Comparison of ENCODE assay signal across 8 mouse cellular contexts in the genomic region with DNA sequence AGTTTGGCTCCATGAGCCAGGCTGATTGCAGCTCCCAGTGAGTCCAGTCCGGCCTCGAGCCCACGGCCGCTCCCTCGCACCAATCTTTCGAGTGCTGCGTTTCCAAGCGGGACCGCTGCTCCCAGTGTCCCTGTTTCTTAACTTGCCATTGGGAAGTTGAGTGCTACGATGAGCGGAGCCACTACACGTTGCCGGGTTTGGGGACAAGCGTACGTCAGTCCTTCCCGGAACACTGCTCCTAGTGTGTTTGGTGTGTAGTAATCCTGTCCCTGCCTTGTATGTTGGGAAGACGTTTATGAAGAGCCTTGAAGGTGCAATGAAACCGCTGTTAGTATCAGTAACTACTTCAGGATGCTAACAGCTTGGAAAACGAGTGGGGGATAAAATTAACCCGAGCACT. TPM values are rescaled to one million over a fixed set of nuclear protein-coding genes. Genes with fewer than 3 reads are reported as not detected.
DNase-seq lines count a peak whose midpoint lies in the region; ATAC-seq and TF ChIP-seq lines count a peak whose summit lies in the region.

No protein-coding gene starts in this region.

- peak overlapping the region; percentile 63 for H3K4me3 ChIP-seq in kidney, embryonic 14.5 days (ENCODE audit: low read length)
- H3K4me3 ChIP-seq in bone marrow, adult 2 months (replicated peaks; ENCODE audit: control insufficient read depth, low read depth, low read length): peak overlapping the region; percentile 84
- peak overlapping the region; percentile 86 for H3K4me3 ChIP-seq in hindbrain, embryonic 13.5 days
- peak overlapping the region; percentile 91 for H3K4me3 ChIP-seq in midbrain, embryonic 12.5 days

- WGBS in kidney, embryonic 14.5 days: under 1% methylated on average over 20 of the region's 20 CpGs
- under 1% methylated on average over 20 of the region's 20 CpGs for WGBS in bone marrow, adult 2 months
- under 1% methylated on average over 20 of the region's 20 CpGs for WGBS in hindbrain, embryonic 13.5 days
- WGBS in midbrain, embryonic 12.5 days: under 1% methylated on average over 20 of the region's 20 CpGs

- no peak for DNase-seq in kidney, postnatal 36 days
- no peak for DNase-seq in thymus, postnatal 25 days
- DNase-seq in right cerebral cortex, postnatal 10 days (ENCODE audit: low spot score in 2 of 2): no peak

- TF ChIP-seq POLR2A in bone marrow, adult 2 months (IDR thresholded peaks at IDR 0.05; ENCODE audit: borderline replicate concordance, control insufficient read depth, low read depth, low read length): no peak

- peaks cover 39% of the 10 kb centered on the region for H3K4me1 ChIP-seq in kidney, embryonic 14.5 days (ENCODE audit: control insufficient read depth, insufficient read depth, low read length)
- H3K4me1 ChIP-seq in bone marrow, adult 2 months (ENCODE audit: control insufficient read depth, insufficient read depth, low read length): peaks cover 4% of the 10 kb centered on the region; the same call in 1 of the 2 replicates
- H3K4me1 ChIP-seq in hindbrain, embryonic 13.5 days (replicated peaks): peaks cover 64% of the 10 kb centered on the region
- H3K4me1 ChIP-seq in midbrain, embryonic 12.5 days: peaks cover 46% of the 10 kb centered on the region

- ATAC-seq in kidney, embryonic 14.5 days (ENCODE audit: low FRiP score, low TSS enrichment): no peak
- no peak for ATAC-seq in hindbrain, embryonic 13.5 days (ENCODE audit: low FRiP score)
- ATAC-seq in midbrain, embryonic 12.5 days (ENCODE audit: low FRiP score, low read depth): no peak
- ATAC-seq in frontal cortex, adult (ENCODE audit: low TSS enrichment): no peak

- H3K4me2 ChIP-seq in kidney, embryonic 14.5 days (replicated peaks; ENCODE audit: low read depth, low read length): peak overlapping the region; percentile 94
- peak overlapping the region; percentile 88 for H3K4me2 ChIP-seq in hindbrain, embryonic 13.5 days
- peak overlapping the region; percentile 92 for H3K4me2 ChIP-seq in midbrain, embryonic 12.5 days (replicated peaks)

- H3K27ac ChIP-seq in kidney, embryonic 14.5 days (ENCODE audit: low read depth, low read length): peak overlapping the region; percentile 74
- H3K27ac ChIP-seq in bone marrow, adult 2 months (ENCODE audit: control insufficient read depth, insufficient read depth, low read depth, low read length, poor library complexity): peak overlapping the region; percentile 62
- peak overlapping the region; percentile 90 for H3K27ac ChIP-seq in hindbrain, embryonic 13.5 days
- H3K27ac ChIP-seq in midbrain, embryonic 12.5 days (replicated peaks): peak overlapping the region; percentile 89

- peak overlapping the region; percentile 91 for H3K9ac ChIP-seq in kidney, embryonic 14.5 days (ENCODE audit: low read depth, low read length)
- H3K9ac ChIP-seq in hindbrain, embryonic 13.5 days: peak overlapping the region; percentile 96
- H3K9ac ChIP-seq in midbrain, embryonic 12.5 days (replicated peaks): peak overlapping the region; percentile 98

- H3K27me3 ChIP-seq in kidney, embryonic 14.5 days (ENCODE audit: control insufficient read depth, insufficient read depth, low read length): no peaks in the 10 kb centered on the region
- no peaks in the 10 kb centered on the region for H3K27me3 ChIP-seq in hindbrain, embryonic 13.5 days
- H3K27me3 ChIP-seq in midbrain, embryonic 12.5 days: no peaks in the 10 kb centered on the region

- H3K9me3 ChIP-seq in kidney, embryonic 14.5 days (ENCODE audit: control insufficient read depth, low read length): no peaks in the 10 kb centered on the region
- H3K9me3 ChIP-seq in hindbrain, embryonic 13.5 days: no peaks in the 10 kb centered on the region
- no peaks in the 10 kb centered on the region for H3K9me3 ChIP-seq in midbrain, embryonic 12.5 days

- peaks cover 45% of the 10 kb centered on the region for H3K36me3 ChIP-seq in kidney, embryonic 14.5 days (ENCODE audit: control insufficient read depth, insufficient read depth, low read length)
- H3K36me3 ChIP-seq in hindbrain, embryonic 13.5 days: peaks cover 45% of the 10 kb centered on the region
- H3K36me3 ChIP-seq in midbrain, embryonic 12.5 days: peaks cover 46% of the 10 kb centered on the region

- TF ChIP-seq CTCF in bone marrow, adult 2 months (IDR thresholded peaks at IDR 0.05; ENCODE audit: control insufficient read depth, insufficient read depth, low read length): no peak

RNA-seq across cellular contexts. Expression of gene Sphk2, which starts 0.5 kb away (rescaled TPM):
- 16.8 and 23.9 TPM in 2 replicates for polyA plus RNA-seq in kidney, embryonic 14.5 days (2014; fragmentation: Nextera tagmentation; extraction: Ambion mirVana)
- polyA plus RNA-seq in bone marrow, adult 2 months (2011; ENCODE audit: insufficient read depth, insufficient read length, low replicate concordance, missing spikeins): 12.9 and 24.4 TPM in 2 replicates
- polyA plus RNA-seq in hindbrain, embryonic 13.5 days (2015; fragmentation: Nextera tagmentation; extraction: Ambion mirVana): 24.1 and 25.0 TPM in 2 replicates
- polyA plus RNA-seq in midbrain, embryonic 12.5 days (2016; fragmentation: Nextera tagmentation; extraction: Ambion mirVana): 24.0 and 25.8 TPM in 2 replicates

RNA-seq across cellular contexts. Expression of gene Fam83e, which starts 2.7 kb away (rescaled TPM):
- 1.2 and 2.1 TPM in 2 replicates for polyA plus RNA-seq in kidney, embryonic 14.5 days (2014; fragmentation: Nextera tagmentation; extraction: Ambion mirVana)
- polyA plus RNA-seq in bone marrow, adult 2 months (2011; ENCODE audit: insufficient read depth, insufficient read length, low replicate concordance, missing spikeins): 1.1 TPM in 1 of 2 replicates, not detected in the other
- polyA plus RNA-seq in hindbrain, embryonic 13.5 days (2015; fragmentation: Nextera tagmentation; extraction: Ambion mirVana): 0.48 and 0.83 TPM in 2 replicates
- 1.3 and 1.6 TPM in 2 replicates for polyA plus RNA-seq in midbrain, embryonic 12.5 days (2016; fragmentation: Nextera tagmentation; extraction: Ambion mirVana)

RNA-seq across cellular contexts. Expression of gene Rpl18, which starts 3.1 kb away (rescaled TPM):
- polyA plus RNA-seq in kidney, embryonic 14.5 days (2014; fragmentation: Nextera tagmentation; extraction: Ambion mirVana): 1,328 and 1,679 TPM in 2 replicates
- polyA plus RNA-seq in bone marrow, adult 2 months (2011; ENCODE audit: insufficient read depth, insufficient read length, low replicate concordance, missing spikeins): 845 and 916 TPM in 2 replicates
- 626 and 633 TPM in 2 replicates for polyA plus RNA-seq in hindbrain, embryonic 13.5 days (2015; fragmentation: Nextera tagmentation; extraction: Ambion mirVana)
- polyA plus RNA-seq in midbrain, embryonic 12.5 days (2016; fragmentation: Nextera tagmentation; extraction: Ambion mirVana): 688 and 721 TPM in 2 replicates

RNA-seq across cellular contexts. Expression of gene Spaca4, which starts 7.3 kb away (rescaled TPM):
- 0.29 TPM in 1 of 2 replicates, not detected in the other for polyA plus RNA-seq in kidney, embryonic 14.5 days (2014; fragmentation: Nextera tagmentation; extraction: Ambion mirVana)
- not detected in 2 replicates for polyA plus RNA-seq in bone marrow, adult 2 months (2011; ENCODE audit: insufficient read depth, insufficient read length, low replicate concordance, missing spikeins)
- polyA plus RNA-seq in hindbrain, embryonic 13.5 days (2015; fragmentation: Nextera tagmentation; extraction: Ambion mirVana): not detected in 2 replicates
- not detected in 2 replicates for polyA plus RNA-seq in midbrain, embryonic 12.5 days (2016; fragmentation: Nextera tagmentation; extraction: Ambion mirVana)

RNA-seq across cellular contexts. Expression of gene Dbp, which starts 13.4 kb away (rescaled TPM):
- 6.6 and 7.7 TPM in 2 replicates for polyA plus RNA-seq in kidney, embryonic 14.5 days (2014; fragmentation: Nextera tagmentation; extraction: Ambion mirVana)
- 8.6 and 19.3 TPM in 2 replicates for polyA plus RNA-seq in bone marrow, adult 2 months (2011; ENCODE audit: insufficient read depth, insufficient read length, low replicate concordance, missing spikeins)
- 2.9 and 3.6 TPM in 2 replicates for polyA plus RNA-seq in hindbrain, embryonic 13.5 days (2015; fragmentation: Nextera tagmentation; extraction: Ambion mirVana)
- 4.5 and 4.6 TPM in 2 replicates for polyA plus RNA-seq in midbrain, embryonic 12.5 days (2016; fragmentation: Nextera tagmentation; extraction: Ambion mirVana)
